Mouse (Mus musculus): ENCODE measurements around the gene Ncam1. TPM values are rescaled to one million over a fixed set of nuclear protein-coding genes. Genes with fewer than 3 reads are reported as not detected.

Gene Ncam1
- polyA plus RNA-seq, 1 experiment from 2014 or later: 132 TPM

DNA sequence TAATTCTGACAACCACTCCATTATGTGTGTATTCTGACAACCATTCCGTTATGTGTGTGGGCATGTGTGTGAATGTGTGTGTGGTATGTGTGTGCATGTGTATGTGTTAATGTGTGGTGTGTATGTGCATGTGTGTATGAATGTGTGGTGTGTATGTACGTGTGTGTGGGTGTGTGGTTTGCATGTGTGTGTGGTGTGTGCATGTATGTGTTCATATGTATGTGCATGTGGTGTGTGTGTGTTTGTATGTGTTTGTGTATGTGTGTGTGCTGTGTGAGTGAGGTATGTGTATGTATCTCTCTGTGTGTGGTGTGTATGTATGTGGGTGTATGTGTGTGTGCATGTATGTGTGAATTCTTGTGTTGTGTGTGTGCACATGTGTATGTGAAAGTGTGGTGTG is 298.8 kb downstream of the Ncam1 start:
- 93% methylated on average over 2 of the region's 2 CpGs for WGBS

DNA sequence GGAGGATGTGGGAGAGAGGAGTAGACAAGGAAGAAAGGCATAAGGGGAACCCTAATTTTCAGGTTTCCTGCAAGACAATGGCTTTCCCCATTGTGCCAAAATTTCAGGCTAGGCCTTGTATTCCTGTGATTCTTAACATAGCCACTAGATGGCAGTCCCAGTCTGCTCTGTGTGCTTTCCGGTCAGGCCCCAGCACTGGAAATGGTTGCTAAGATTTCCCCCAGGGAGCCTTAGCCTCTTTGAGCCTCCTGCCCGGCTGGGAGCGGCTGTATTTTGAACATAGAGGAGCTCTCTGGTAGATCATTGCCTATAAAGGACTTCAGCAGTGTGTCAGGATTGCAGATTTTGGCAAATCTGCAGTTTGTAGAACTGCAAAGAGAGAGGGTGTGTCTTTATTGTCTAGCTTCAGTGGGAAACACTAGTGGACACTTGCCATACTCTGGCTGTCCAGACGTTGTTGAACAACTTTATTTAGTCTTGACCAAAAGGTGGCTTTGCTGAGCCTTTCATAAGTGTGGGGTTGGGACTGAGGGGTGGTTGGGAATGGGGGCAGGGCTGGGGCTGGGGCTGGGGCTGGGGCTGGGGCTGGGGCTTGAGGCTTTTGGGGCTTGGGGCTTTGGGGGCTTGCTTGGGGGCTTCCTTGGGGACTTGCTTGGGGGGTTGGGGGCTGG is 304.6 kb downstream of the Ncam1 start:
- peak; percentile 70 for ATAC-seq (ENCODE audit: low FRiP score)
- H3K9me3 ChIP-seq: no peaks in the 10 kb centered on the region
- H3K4me1 ChIP-seq: peaks cover 6% of the 10 kb centered on the region
- H3K9ac ChIP-seq: no peak overlapping the region
- no peak overlapping the region for H3K27ac ChIP-seq
- no peaks in the 10 kb centered on the region for H3K36me3 ChIP-seq (replicated peaks)
- H3K27me3 ChIP-seq: peaks cover 18% of the 10 kb centered on the region; the same call in 1 of the 2 replicates
- H3K4me3 ChIP-seq (replicated peaks): no peak overlapping the region
- no peak overlapping the region for H3K4me2 ChIP-seq
- WGBS: 3% methylated on average over 4 of the region's 4 CpGs

More for the DNA sequence above, 298.8 kb downstream of the Ncam1 start:
- no peak overlapping the region for H3K27ac ChIP-seq
- ATAC-seq (ENCODE audit: low FRiP score): no peak
- no peak overlapping the region for H3K4me2 ChIP-seq
- no peaks in the 10 kb centered on the region for H3K36me3 ChIP-seq (replicated peaks)
- H3K9me3 ChIP-seq: no peaks in the 10 kb centered on the region
- H3K4me3 ChIP-seq (replicated peaks): no peak overlapping the region
- H3K4me1 ChIP-seq: no peaks in the 10 kb centered on the region
- H3K9ac ChIP-seq: no peak overlapping the region
- H3K27me3 ChIP-seq: no peaks in the 10 kb centered on the region

DNA sequence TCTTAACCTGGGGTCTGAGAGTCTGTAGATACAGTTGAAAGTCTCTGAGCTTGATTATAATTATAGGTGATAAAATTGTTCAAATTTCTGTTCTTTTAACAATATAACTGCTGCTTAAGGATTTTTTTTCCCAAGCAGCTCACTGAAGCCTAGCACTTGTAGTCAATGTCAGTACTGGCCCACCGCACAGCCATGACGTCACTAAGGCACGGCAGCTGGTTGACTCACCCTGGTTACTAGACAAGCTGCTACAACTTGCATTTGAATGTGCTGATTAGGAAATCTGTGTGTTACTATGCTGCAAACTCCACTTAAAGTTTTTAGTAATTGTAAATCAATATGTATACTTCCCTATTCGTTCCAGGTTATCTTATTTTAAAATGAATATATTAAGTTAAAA is 308.1 kb downstream of the Ncam1 start:
- H3K4me1 ChIP-seq: peaks cover 16% of the 10 kb centered on the region
- no peak overlapping the region for H3K4me2 ChIP-seq
- 82% methylated on average over 4 of the region's 4 CpGs for WGBS
- H3K9ac ChIP-seq: no peak overlapping the region
- no peaks in the 10 kb centered on the region for H3K9me3 ChIP-seq
- ATAC-seq (ENCODE audit: low FRiP score): no peak
- peaks cover 38% of the 10 kb centered on the region for H3K27me3 ChIP-seq
- H3K36me3 ChIP-seq (replicated peaks): no peaks in the 10 kb centered on the region
- no peak overlapping the region for H3K4me3 ChIP-seq (replicated peaks)
- H3K27ac ChIP-seq: no peak overlapping the region

DNA sequence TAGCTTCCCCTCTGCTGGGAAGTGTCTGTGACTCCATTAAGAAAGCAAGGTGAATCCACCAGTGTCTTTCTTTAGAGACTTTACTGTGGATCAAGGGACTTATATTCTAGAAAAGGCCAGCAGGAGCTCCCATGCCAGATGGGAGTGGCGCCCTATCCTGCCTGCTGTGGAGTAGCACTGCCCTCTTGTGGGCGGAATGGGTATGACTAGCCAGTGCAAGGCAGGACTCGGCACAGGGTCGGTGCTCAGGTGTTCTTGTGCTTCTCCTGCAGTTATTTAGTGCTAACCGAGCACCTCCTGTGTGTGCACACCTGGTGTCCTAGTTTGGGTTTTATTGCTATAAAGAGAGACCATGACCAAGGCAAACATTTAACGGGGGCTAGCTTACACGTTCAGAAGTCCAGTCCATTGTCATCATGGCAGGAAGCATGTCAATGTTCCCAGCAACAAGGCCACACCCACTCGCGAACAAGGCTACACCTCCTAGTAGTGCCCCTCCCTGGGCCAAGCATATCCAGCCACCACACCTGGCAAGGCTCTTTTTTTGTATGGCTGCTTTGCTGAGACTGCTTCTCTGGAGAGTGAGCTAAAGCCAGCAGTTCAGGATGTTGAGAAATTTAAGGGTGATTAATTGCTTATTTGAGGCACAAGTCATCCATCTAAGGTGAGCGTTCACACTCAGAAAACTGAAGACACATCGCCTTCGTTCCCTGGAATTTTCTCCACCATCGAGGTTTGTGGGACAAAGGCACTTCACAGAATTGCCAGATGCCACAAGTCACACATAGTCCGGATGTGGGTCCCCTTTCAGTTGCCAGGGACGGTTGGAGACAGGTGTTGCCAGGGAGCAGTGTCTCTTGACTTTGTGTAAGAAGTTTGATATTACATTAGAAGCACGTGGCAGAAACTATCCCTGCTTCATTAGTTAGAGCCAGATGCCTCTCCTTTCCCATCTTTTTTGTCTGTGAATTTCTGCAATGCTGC is 309.5 kb downstream of the Ncam1 start:
- Histone ChIP-seq H3K9ac (no peak overlapping the region), H3K9me3 (no peaks in the 10 kb centered on the region), H3K4me1 (peaks cover 20% of the 10 kb centered on the region), H3K4me2 (peak overlapping the region; percentile 39), H3K27me3 (peaks cover 38% of the 10 kb centered on the region), H3K27ac (no peak overlapping the region), H3K36me3 (replicated peaks) (no peaks in the 10 kb centered on the region), H3K4me3 (replicated peaks) (no peak overlapping the region)
- ATAC-seq (ENCODE audit: low FRiP score): peak; percentile 34; the same call in 1 of the 2 replicates
- WGBS: 38% methylated on average over 16 of the region's 16 CpGs

DNA sequence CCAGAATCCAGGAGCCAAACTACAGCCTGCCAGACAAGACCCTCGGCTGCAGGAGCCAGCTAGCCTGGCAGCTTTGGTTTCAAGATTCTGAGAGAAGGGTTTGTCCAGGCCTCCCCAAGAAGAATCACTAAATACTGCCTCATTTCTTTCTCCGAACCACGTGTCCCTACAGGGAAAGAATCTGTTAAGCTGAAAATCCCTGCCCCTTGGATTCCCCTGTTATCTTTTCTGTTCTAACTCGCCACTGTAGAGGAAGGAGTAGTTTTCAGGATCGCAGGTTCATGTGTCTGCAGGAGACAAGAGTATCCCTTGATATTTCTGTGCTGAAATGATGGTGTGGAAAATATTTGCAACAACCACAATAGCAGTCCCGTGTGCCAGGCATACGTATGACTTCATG is 310.5 kb downstream of the Ncam1 start:
- Histone ChIP-seq H3K9me3 (no peaks in the 10 kb centered on the region), H3K27ac (no peak overlapping the region), H3K27me3 (peaks cover 38% of the 10 kb centered on the region), H3K4me1 (peaks cover 22% of the 10 kb centered on the region), H3K9ac (no peak overlapping the region), H3K36me3 (replicated peaks) (no peaks in the 10 kb centered on the region), H3K4me3 (replicated peaks) (no peak overlapping the region), H3K4me2 (no peak overlapping the region)
- WGBS: 75% methylated on average over 7 of the region's 7 CpGs
- ATAC-seq (ENCODE audit: low FRiP score): no peak

DNA sequence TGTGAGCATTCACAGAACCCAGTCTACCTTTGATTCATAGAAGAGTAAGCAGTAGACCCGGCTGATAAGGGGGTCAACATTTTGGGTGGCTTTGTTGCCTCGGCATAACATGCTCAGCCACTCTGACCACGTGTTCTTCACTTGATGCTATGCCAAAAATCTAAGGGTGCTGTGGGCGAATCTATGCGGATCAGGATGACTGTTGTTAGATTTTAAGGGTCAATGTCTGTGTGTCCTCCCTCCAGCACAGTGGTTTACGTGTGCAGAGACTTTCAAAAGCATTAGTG is 311.1 kb downstream of the Ncam1 start:
- no peak for ATAC-seq (ENCODE audit: low FRiP score)
- no peak overlapping the region for H3K4me2 ChIP-seq
- H3K4me1 ChIP-seq: peaks cover 24% of the 10 kb centered on the region
- no peaks in the 10 kb centered on the region for H3K9me3 ChIP-seq
- no peak overlapping the region for H3K4me3 ChIP-seq (replicated peaks)
- no peaks in the 10 kb centered on the region for H3K36me3 ChIP-seq (replicated peaks)
- no peak overlapping the region for H3K9ac ChIP-seq
- H3K27ac ChIP-seq: no peak overlapping the region
- H3K27me3 ChIP-seq: peaks cover 33% of the 10 kb centered on the region
- WGBS: 86% methylated on average over 6 of the region's 6 CpGs

DNA sequence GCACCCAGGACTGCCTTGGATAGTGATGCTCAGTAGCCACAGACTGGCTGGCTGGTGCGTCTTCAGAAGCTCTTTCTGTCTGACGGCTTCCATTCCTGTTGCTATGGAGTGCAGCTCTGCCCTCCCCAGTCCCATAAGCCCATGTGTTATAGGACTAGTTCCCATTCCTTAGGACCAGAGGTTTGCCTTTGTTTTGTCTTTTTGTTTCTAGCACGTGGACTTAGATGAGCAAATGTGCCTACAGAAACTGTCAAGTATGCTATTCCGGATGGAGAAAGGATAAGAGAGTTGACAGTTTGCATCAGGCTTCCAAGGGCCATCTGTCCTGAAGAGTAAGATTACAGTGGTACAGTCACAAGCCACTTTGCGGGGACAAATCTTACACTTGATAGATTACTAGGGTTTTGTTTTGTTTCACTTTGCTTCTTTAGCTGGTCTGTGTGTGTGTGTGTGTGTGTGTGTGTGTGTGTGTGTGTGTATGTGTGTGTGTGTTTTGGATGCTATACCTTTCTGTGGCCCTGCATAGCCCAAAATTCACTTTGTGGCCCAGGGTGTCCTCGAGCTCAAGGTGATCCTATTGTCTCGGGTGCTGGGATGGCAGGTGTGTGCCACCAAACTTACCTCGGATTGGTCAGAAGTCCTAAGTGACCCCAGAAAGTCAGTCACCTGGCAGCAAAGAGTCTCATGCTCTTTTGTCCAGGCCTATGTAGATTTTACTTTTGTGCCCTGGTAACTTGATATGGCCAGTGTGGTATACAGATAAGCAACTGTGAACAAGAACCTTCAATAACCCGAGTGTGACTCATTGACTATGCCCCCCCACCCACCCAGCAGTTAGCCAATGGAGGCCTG is 311.7 kb downstream of the Ncam1 start:
- Histone ChIP-seq H3K9me3 (no peaks in the 10 kb centered on the region), H3K27ac (no peak overlapping the region), H3K4me3 (replicated peaks) (no peak overlapping the region), H3K4me2 (no peak overlapping the region), H3K4me1 (peaks cover 24% of the 10 kb centered on the region), H3K36me3 (replicated peaks) (no peaks in the 10 kb centered on the region), H3K9ac (no peak overlapping the region), H3K27me3 (peaks cover 32% of the 10 kb centered on the region)
- no peak for ATAC-seq (ENCODE audit: low FRiP score)
- 72% methylated on average over 9 of the region's 9 CpGs for WGBS

DNA sequence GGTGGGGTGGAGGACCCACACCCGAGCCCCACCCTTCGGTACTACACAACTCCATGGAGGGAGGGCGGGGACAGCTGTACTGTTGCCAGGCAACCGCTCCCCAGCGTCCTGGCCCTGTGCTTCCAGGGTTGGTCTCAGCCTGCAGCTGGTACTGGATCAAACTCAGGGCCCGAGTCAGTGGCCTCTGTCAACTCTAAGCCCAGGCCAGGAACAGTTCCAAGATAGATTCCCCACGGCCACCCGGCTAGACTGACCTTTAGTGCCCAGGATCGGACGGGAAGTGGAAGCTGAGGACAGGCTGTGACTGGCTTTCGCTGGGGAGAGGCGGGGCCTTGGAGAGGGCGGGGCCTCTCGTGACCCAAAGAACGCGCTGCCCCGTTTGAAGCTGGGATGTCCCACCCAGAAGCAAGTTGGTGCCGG is 312.8 kb downstream of the Ncam1 start, which contains the start of gene Ttc12:
Gene Ttc12, minus strand, starts transcription at position 334 of the 420 bp plus-strand sequence.
- WGBS: 0% methylated on average over 18 of the region's 18 CpGs
- ATAC-seq (ENCODE audit: low FRiP score): peak; percentile 68
- Histone ChIP-seq H3K4me1 (peaks cover 24% of the 10 kb centered on the region), H3K9me3 (no peaks in the 10 kb centered on the region), H3K27me3 (peaks cover 28% of the 10 kb centered on the region), H3K36me3 (replicated peaks) (no peaks in the 10 kb centered on the region), H3K9ac (peak within 1 kb of the TSS; percentile 54), H3K4me2 (peak within 1 kb of the TSS; percentile 87), H3K27ac (0 out of 2 replicates have a peak within 1 kb of the TSS, but pooled peaks have one; percentile 31), H3K4me3 (replicated peaks) (peak within 1 kb of the TSS; percentile 53)

DNA sequence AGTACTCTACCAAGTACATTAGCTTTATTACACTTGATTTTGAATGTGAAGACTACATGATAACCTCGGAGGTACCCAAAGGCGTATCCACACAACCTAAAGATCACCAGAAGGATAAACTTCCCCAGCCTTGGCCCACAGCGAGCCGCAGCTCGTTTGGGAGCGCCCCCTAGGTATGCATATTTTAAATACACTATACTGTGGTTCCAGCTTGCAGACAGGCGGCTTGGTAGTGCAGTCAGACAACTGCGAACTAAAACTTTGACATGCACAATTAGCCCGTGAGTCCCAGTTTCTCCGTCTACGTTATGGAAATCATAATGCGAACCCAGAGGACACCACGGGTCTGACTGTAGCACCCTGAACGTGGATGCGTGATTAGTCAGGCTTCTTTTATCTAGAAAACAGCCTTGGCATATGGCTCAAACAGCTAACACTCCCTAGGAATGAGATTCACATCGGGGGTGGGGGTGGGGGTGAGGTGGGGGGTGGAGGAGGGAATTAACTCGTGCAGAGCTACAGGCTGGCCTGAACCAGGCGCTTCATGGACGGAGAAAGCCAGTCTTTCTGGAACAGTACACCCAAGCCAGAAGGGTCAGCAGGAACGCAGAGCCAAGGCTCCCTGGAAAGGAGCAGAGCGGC is 313.4 kb downstream of the Ncam1 start:
- Histone ChIP-seq H3K27ac (0 out of 2 replicates have a peak overlapping the region, but pooled peaks have one; percentile 31), H3K9me3 (no peaks in the 10 kb centered on the region), H3K4me3 (replicated peaks) (peak overlapping the region; percentile 53), H3K4me1 (peaks cover 24% of the 10 kb centered on the region), H3K36me3 (replicated peaks) (no peaks in the 10 kb centered on the region), H3K9ac (peak overlapping the region; percentile 54), H3K4me2 (peak overlapping the region; percentile 87), H3K27me3 (peaks cover 28% of the 10 kb centered on the region)
- ATAC-seq (ENCODE audit: low FRiP score): peak; percentile 47
- WGBS: 3% methylated on average over 21 of the region's 21 CpGs

DNA sequence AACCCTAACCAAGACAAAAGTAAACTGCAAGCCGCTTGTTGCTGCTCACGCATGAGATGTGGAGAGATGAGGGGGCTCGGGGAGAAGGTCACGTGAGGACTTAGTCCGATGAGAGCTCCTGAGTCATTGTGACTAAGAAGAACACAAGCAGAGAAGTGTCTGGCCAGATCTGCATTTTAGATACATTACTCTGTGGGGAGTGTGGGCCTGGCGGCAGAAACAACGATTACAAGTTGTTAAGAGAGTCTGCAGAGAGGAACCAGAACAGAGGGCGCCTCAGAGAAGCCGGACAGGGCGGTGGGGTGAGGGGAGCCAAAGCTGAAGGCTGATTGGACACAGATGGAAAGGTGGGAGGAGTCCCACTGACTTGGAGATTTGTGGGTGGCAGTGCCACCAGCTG is 315.4 kb downstream of the Ncam1 start:
- H3K4me3 ChIP-seq (replicated peaks): no peak overlapping the region
- peak overlapping the region; percentile 24; the same call in 1 of the 2 replicates for H3K4me2 ChIP-seq
- ATAC-seq (ENCODE audit: low FRiP score): no peak; the same call in 1 of the 2 replicates
- H3K27ac ChIP-seq: no peak overlapping the region
- H3K27me3 ChIP-seq: peaks cover 19% of the 10 kb centered on the region
- H3K4me1 ChIP-seq: peaks cover 24% of the 10 kb centered on the region
- no peaks in the 10 kb centered on the region for H3K9me3 ChIP-seq
- no peaks in the 10 kb centered on the region for H3K36me3 ChIP-seq (replicated peaks)
- WGBS: 32% methylated on average over 10 of the region's 10 CpGs
- H3K9ac ChIP-seq: no peak overlapping the region

DNA sequence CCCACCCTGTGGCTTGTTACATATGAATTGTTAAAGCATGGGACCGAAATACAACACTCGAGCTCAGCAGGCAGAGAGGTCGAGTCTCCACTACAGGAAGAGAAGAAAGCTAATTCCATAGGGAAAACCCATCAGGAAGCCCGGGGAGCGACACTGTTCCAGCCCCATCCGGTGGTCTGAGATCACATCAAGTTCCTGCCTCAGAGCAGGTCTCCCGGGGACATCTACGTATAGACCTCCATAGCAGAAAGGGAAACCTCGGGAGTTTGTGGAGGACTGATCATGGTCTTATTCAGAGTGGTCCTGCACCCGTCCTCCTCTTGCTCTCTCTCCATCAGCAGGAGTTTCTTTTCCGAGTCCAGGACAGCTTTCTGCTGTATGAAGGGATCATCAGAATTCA is 326.6 kb downstream of the Ncam1 start:
- no peaks in the 10 kb centered on the region for H3K9me3 ChIP-seq
- H3K4me3 ChIP-seq (replicated peaks): no peak overlapping the region
- H3K36me3 ChIP-seq (replicated peaks): no peaks in the 10 kb centered on the region
- no peak for ATAC-seq (ENCODE audit: low FRiP score)
- no peak overlapping the region for H3K27ac ChIP-seq
- no peak overlapping the region for H3K9ac ChIP-seq
- WGBS: 81% methylated on average over 11 of the region's 11 CpGs
- H3K4me1 ChIP-seq: peaks cover 2% of the 10 kb centered on the region; the same call in 1 of the 2 replicates
- no peak overlapping the region for H3K4me2 ChIP-seq
- no peaks in the 10 kb centered on the region for H3K27me3 ChIP-seq

Data from forebrain, embryonic 12.5 days (tissue).